8 mouse cellular contexts compared by ENCODE assay signal in genomic region chr2:70127351-70128148, GRCm38 (mm10).
DNase-seq lines count a peak whose midpoint lies in the region; ATAC-seq and TF ChIP-seq lines count a peak whose summit lies in the region.

No protein-coding gene starts in this region.

- DNase-seq in layer of hippocampus, adult 9-11 months, result peak; percentile 58
- no peak for DNase-seq in layer of hippocampus, postnatal 25 days (ENCODE audit: extremely low spot score in 1 of 2, low spot score in 1 of 2)
- peak; percentile 48 for DNase-seq in embryo, embryonic 10.5 days (ENCODE audit: low spot score)
- peak; percentile 71 for DNase-seq in hindbrain, postnatal 0 days (ENCODE audit: low spot score)
- no peak for DNase-seq in c-Kit-positive CD71-positive TER-119-positive erythroid progenitor cells, embryonic 14.5 days (ENCODE audit: low spot score)
- no peak for DNase-seq in adrenal gland, postnatal 10 days
- DNase-seq in urinary bladder, postnatal 10 days (ENCODE audit: low spot score), result no peak

- 0 out of 2 replicates have a peak overlapping the region, but pooled peaks have one; percentile 21 for H3K9ac ChIP-seq in hindbrain, postnatal 0 days (replicated peaks; ENCODE audit: low read length)

- H3K4me1 ChIP-seq in hindbrain, postnatal 0 days (ENCODE audit: insufficient read depth, low read length), result peaks cover 13% of the 10 kb centered on the region; the same call in 1 of the 2 replicates
- peaks cover 26% of the 10 kb centered on the region for H3K4me1 ChIP-seq in olfactory bulb, adult 2 months (ENCODE audit: control insufficient read depth, insufficient read depth, low read length)

- TF ChIP-seq CTCF in hindbrain, postnatal 0 days (IDR thresholded peaks at IDR 0.05; ENCODE audit: low read depth), result no peak
- no peak for TF ChIP-seq CTCF in olfactory bulb, adult 2 months (IDR thresholded peaks at IDR 0.05; ENCODE audit: insufficient read depth, low read depth, low read length)

- no peaks in the 10 kb centered on the region; the same call in 1 of the 2 replicates for H3K27me3 ChIP-seq in hindbrain, postnatal 0 days (ENCODE audit: insufficient read depth, low read length)

- no peaks in the 10 kb centered on the region for H3K36me3 ChIP-seq in hindbrain, postnatal 0 days (ENCODE audit: insufficient read depth, low read length)

- peak; percentile 74 for ATAC-seq in hindbrain, postnatal 0 days

- peak overlapping the region; percentile 48 for H3K4me2 ChIP-seq in hindbrain, postnatal 0 days (ENCODE audit: low read depth, low read length)

- TF ChIP-seq POLR2A in olfactory bulb, adult 2 months (IDR thresholded peaks at IDR 0.05; ENCODE audit: insufficient read depth, low read depth, low read length), result no peak

- H3K4me3 ChIP-seq in hindbrain, postnatal 0 days (ENCODE audit: low read length), result no peak overlapping the region; the same call in 1 of the 2 replicates
- no peak overlapping the region for H3K4me3 ChIP-seq in olfactory bulb, adult 2 months (ENCODE audit: insufficient read depth, low read depth, low read length)

- WGBS in hindbrain, postnatal 0 days, result 6% methylated on average over 21 of the region's 21 CpGs
- 5% methylated on average over 21 of the region's 21 CpGs for WGBS in olfactory bulb, adult 2 months

- no peaks in the 10 kb centered on the region for H3K9me3 ChIP-seq in hindbrain, postnatal 0 days (ENCODE audit: low read length)

- peak overlapping the region; percentile 82 for H3K27ac ChIP-seq in hindbrain, postnatal 0 days
- H3K27ac ChIP-seq in olfactory bulb, adult 2 months (ENCODE audit: insufficient read depth, low read depth, low read length), result peak overlapping the region; percentile 87

Comparison
In these comparisons a context has a peak if more than half of its experiments do, and no peak if none do; other contexts are left out.
1. DNase-seq: peak in layer of hippocampus, adult 9-11 months (single experiment), embryo, embryonic 10.5 days (single experiment) and hindbrain, postnatal 0 days (single experiment); none in layer of hippocampus, postnatal 25 days (0 of 2), c-Kit-positive CD71-positive TER-119-positive erythroid progenitor cells, embryonic 14.5 days (single experiment), adrenal gland, postnatal 10 days (single experiment) and urinary bladder, postnatal 10 days (single experiment).